Mouse (Mus musculus) stomach, embryonic 14.5 days (tissue): Measurements from ENCODE around the gene Cib4. TPM values are rescaled to one million over a fixed set of nuclear protein-coding genes. Genes with fewer than 3 reads are reported as not detected.
A peak's percentile ranks its signal among the peaks of the same experiment; 100 is the strongest.

Source experiments
- ATAC-seq: fragments of 200-750 bp; cut with Nextera tagmentation; 2 replicates; pipeline ENCODE4 v1.8.0; 2017; ENCODE audit warnings: low read depth, moderate TSS enrichment; ENCODE audit not compliant: insufficient number of reproducible peaks, insufficient read depth, low FRiP score
- H3K27ac ChIP-seq: fragments of 300-500 bp; sonication (generic); 2 replicates; pipeline ENCODE4 v1.5.1; 2014; ENCODE audit warnings: mild to moderate bottlenecking, low read length, moderate library complexity, mixed read lengths
- H3K27me3 ChIP-seq: fragments of 300-500 bp; sonication (generic); 2 replicates; pipeline ENCODE4 v1.6.1; 2014; ENCODE audit warnings: low read length, control low read depth, mixed read lengths; ENCODE audit not compliant: control insufficient read depth, insufficient read depth
- H3K36me3 ChIP-seq: fragments of 300-500 bp; sonication (generic); 2 replicates; pipeline ENCODE4 v1.6.1; 2014; ENCODE audit warnings: mild to moderate bottlenecking, control low read depth, low read length, moderate library complexity, mixed read lengths; ENCODE audit not compliant: control insufficient read depth, insufficient read depth
- H3K4me1 ChIP-seq: fragments of 300-500 bp; sonication (generic); 2 replicates; pipeline ENCODE4 v1.6.1; 2014; ENCODE audit warnings: low read length, control low read depth, mixed read lengths; ENCODE audit not compliant: control insufficient read depth, insufficient read depth
- H3K4me2 ChIP-seq: fragments of 300-500 bp; sonication (generic); replicated peaks from 2 replicates; pipeline ENCODE4 v1.6.1; 2014; ENCODE audit warnings: low read depth, low read length, control low read depth
- H3K4me3 ChIP-seq: fragments of 300-500 bp; sonication (generic); 2 replicates; pipeline ENCODE4 v1.5.1; 2014; ENCODE audit warnings: low read depth, low read length, control low read depth
- H3K9ac ChIP-seq: fragments of 300-500 bp; sonication (generic); replicated peaks from 2 replicates; pipeline ENCODE4 v1.6.1; 2014; ENCODE audit warnings: low read depth, mild to moderate bottlenecking, control low read depth, low read length, moderate library complexity, mixed read lengths
- H3K9me3 ChIP-seq: fragments of 300-500 bp; sonication (generic); 2 replicates; pipeline ENCODE4 v1.6.1; 2016; ENCODE audit warnings: low read depth, low read length, control low read depth; ENCODE audit not compliant: control insufficient read depth
- whole genome bisulfite sequencing: fragments of 180-500 bp; shearing (Covaris S2); extraction: QIAGEN DNeasy Blood & Tissue Kit; methylation state at CpG from one replicate; pipeline ENCODE4 v1.1.7; 2014; 5-methylcytosine and 5-hydroxymethylcytosine counted together
- polyA plus RNA-seq: library from polyadenylated mRNA; unstranded; fragments of >200 nt; fragmentation: Nextera tagmentation; extraction: Ambion mirVana; gene quantifications from 2 replicates; pipeline ENCODE4 v1.2.1, GENCODE M21; 2014

Gene Cib4
- polyA plus RNA-seq, 1 experiment from 2014 or later = not detected

GRCm38 (mm10) chr5:30472148-30472547 is 73.5 kb downstream of the Cib4 start:
- no peaks in the 10 kb centered on the region for H3K36me3 ChIP-seq
- H3K4me3 ChIP-seq = no peak overlapping the region
- H3K4me2 ChIP-seq = no peak overlapping the region
- no peaks in the 10 kb centered on the region for H3K9me3 ChIP-seq
- no peak overlapping the region for H3K27ac ChIP-seq
- no peak overlapping the region for H3K9ac ChIP-seq
- no peaks in the 10 kb centered on the region for H3K4me1 ChIP-seq
- ATAC-seq = 0 out of 2 replicates have a peak, but pooled peaks have one; percentile 42
- H3K27me3 ChIP-seq = no peaks in the 10 kb centered on the region
- 49% methylated on average over 5 of the region's 5 CpGs for WGBS

- Histone ChIP-seq H3K27me3 (0 out of 2 replicates have a peak, but pooled peaks cover 5% of the 10 kb centered on the region), H3K4me2 (no peak overlapping the region), H3K36me3 (no peaks in the 10 kb centered on the region), H3K4me1 (no peaks in the 10 kb centered on the region), H3K27ac (no peak overlapping the region), H3K9me3 (no peaks in the 10 kb centered on the region), H3K4me3 (no peak overlapping the region), H3K9ac (no peak overlapping the region)
- 55% methylated on average over 6 of the region's 6 CpGs for WGBS
- no peak for ATAC-seq
These were observed 75.2 kb downstream of the Cib4 start for GRCm38 (mm10) chr5:30470454-30470853.

GRCm38 (mm10) chr5:30466315-30466714 is 79.3 kb downstream of the Cib4 start:
- Histone ChIP-seq H3K36me3 (no peaks in the 10 kb centered on the region), H3K4me1 (no peaks in the 10 kb centered on the region), H3K4me3 (peak overlapping the region; percentile 17), H3K27ac (no peak overlapping the region), H3K4me2 (peak overlapping the region; percentile 39), H3K9ac (no peak overlapping the region), H3K9me3 (no peaks in the 10 kb centered on the region), H3K27me3 (0 out of 2 replicates have a peak, but pooled peaks cover 5% of the 10 kb centered on the region)
- WGBS = 40% methylated on average over 9 of the region's 9 CpGs
- ATAC-seq = no peak

DNA sequence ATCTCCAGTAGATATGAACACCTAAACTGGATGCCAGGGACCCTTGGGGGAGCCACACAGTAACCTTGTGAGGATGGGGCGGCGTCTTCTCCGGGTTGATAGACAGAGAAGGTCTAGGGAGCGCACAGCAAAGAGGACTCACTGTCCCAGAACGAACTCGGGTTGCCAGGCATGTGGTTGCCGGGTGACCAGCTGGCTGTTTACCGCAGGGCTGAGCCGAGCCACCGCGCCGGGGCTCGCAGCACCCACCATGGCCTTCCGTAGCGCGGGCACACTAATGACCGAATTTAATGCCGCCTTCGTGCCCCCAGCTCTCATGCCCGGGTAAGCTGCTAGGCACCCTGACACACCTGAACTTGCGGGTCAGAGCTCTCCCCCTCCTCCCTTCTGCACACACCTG is 79.8 kb downstream of the Cib4 start, which contains the start of gene 1700001C02Rik:
TSS of gene 1700001C02Rik (plus strand) at position 187 of the 400 bp plus-strand sequence.
- Histone ChIP-seq H3K9ac (no peak within 1 kb of the TSS), H3K27ac (no peak within 1 kb of the TSS), H3K27me3 (0 out of 2 replicates have a peak, but pooled peaks cover 5% of the 10 kb centered on the region), H3K9me3 (no peaks in the 10 kb centered on the region), H3K36me3 (no peaks in the 10 kb centered on the region), H3K4me3 (peak within 1 kb of the TSS; percentile 17), H3K4me2 (peak within 1 kb of the TSS; percentile 39), H3K4me1 (no peaks in the 10 kb centered on the region)
- ATAC-seq = no peak
- WGBS = 19% methylated on average over 21 of the region's 21 CpGs

DNA sequence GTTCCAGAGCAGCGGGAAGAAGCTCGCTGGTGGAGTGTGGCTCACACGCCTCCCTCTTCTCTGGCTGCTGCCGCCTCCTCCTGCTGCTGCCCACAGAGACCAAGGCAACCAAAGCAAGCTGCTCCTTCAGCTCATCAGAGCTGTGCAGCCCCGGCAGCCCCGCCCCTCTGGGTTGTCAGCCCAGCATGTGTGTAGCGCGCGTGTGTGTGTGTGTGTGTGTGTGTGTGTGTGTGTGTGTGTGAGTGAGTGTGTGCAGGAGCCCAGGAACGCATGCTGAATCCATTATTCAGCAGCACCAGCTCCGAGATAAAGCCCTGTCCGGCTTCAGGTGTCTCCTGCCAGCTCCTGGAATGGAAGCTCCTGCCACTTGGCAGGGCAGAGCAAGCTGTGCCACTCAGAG is 83.8 kb downstream of the Cib4 start, which contains the start of gene Otof:
TSS of gene Otof (minus strand) at position 112 of the 400 bp plus-strand sequence.
- Histone ChIP-seq H3K27me3 (0 out of 2 replicates have a peak, but pooled peaks cover 5% of the 10 kb centered on the region), H3K4me3 (no peak within 1 kb of the TSS), H3K36me3 (no peaks in the 10 kb centered on the region), H3K4me1 (no peaks in the 10 kb centered on the region), H3K27ac (no peak within 1 kb of the TSS), H3K9me3 (no peaks in the 10 kb centered on the region), H3K9ac (no peak within 1 kb of the TSS), H3K4me2 (no peak within 1 kb of the TSS)
- 15% methylated on average over 12 of the region's 12 CpGs for WGBS
- peak; percentile 25; the same call in 1 of the 2 replicates for ATAC-seq

GRCm38 (mm10) chr5:30460155-30460554 is 85.5 kb downstream of the Cib4 start:
- WGBS = 39% methylated on average over 4 of the region's 4 CpGs
- H3K9me3 ChIP-seq = no peaks in the 10 kb centered on the region
- H3K4me1 ChIP-seq = no peaks in the 10 kb centered on the region
- no peak overlapping the region for H3K4me2 ChIP-seq
- no peaks in the 10 kb centered on the region for H3K27me3 ChIP-seq
- H3K27ac ChIP-seq = no peak overlapping the region
- no peak overlapping the region for H3K4me3 ChIP-seq
- peak; percentile 14; the same call in 1 of the 2 replicates for ATAC-seq
- H3K36me3 ChIP-seq = no peaks in the 10 kb centered on the region
- H3K9ac ChIP-seq = no peak overlapping the region

GRCm38 (mm10) chr5:30456056-30456455 is 89.6 kb downstream of the Cib4 start:
- H3K4me3 ChIP-seq = no peak overlapping the region

GRCm38 (mm10) chr5:30444327-30444895 is 101.2 kb downstream of the Cib4 start:
- no peak overlapping the region for H3K4me2 ChIP-seq
- H3K36me3 ChIP-seq = no peaks in the 10 kb centered on the region
- no peaks in the 10 kb centered on the region for H3K9me3 ChIP-seq
- no peak overlapping the region for H3K4me3 ChIP-seq
- no peaks in the 10 kb centered on the region for H3K27me3 ChIP-seq
- H3K9ac ChIP-seq = no peak overlapping the region
- no peak for ATAC-seq
- 80% methylated on average over 13 of the region's 13 CpGs for WGBS
- H3K27ac ChIP-seq = no peak overlapping the region
- no peaks in the 10 kb centered on the region for H3K4me1 ChIP-seq

More at GRCm38 (mm10) chr5:30456056-30456455, 89.6 kb downstream of the Cib4 start:
- 58% methylated on average over 6 of the region's 6 CpGs for WGBS
- H3K27ac ChIP-seq = no peak overlapping the region
- no peak overlapping the region for H3K4me2 ChIP-seq
- H3K27me3 ChIP-seq = no peaks in the 10 kb centered on the region
- H3K9me3 ChIP-seq = no peaks in the 10 kb centered on the region
- no peaks in the 10 kb centered on the region for H3K4me1 ChIP-seq
- ATAC-seq = no peak
- no peak overlapping the region for H3K9ac ChIP-seq
- H3K36me3 ChIP-seq = no peaks in the 10 kb centered on the region
